Mouse (Mus musculus): ENCODE results near the gene Traf3ip1. TPM values are rescaled to one million over a fixed set of nuclear protein-coding genes. Genes with fewer than 3 reads are reported as not detected.

The Traf3ip1 gene
- total RNA-seq, 1 experiment from 2014 or later = 8.4 TPM

GRCm38 (mm10) chr1:91562977-91563590 is 68.6 kb downstream of the Traf3ip1 start:
- ATAC-seq (ENCODE audit: extremely low read depth, insufficient number of reproducible peaks, low FRiP score, poor library complexity, severe bottlenecking) = no peak

- no peak for ATAC-seq (ENCODE audit: extremely low read depth, insufficient number of reproducible peaks, low FRiP score, poor library complexity, severe bottlenecking)
These were observed 69.6 kb downstream of the Traf3ip1 start for GRCm38 (mm10) chr1:91564004-91564403.

GRCm38 (mm10) chr1:91564598-91564997 is 70.2 kb downstream of the Traf3ip1 start:
- no peak for ATAC-seq (ENCODE audit: extremely low read depth, insufficient number of reproducible peaks, low FRiP score, poor library complexity, severe bottlenecking)

- no peak for ATAC-seq (ENCODE audit: extremely low read depth, insufficient number of reproducible peaks, low FRiP score, poor library complexity, severe bottlenecking)
These were observed 72.8 kb downstream of the Traf3ip1 start for GRCm38 (mm10) chr1:91567269-91567668.

GRCm38 (mm10) chr1:91572458-91572857 is 78.0 kb downstream of the Traf3ip1 start:
- no peak for ATAC-seq (ENCODE audit: extremely low read depth, insufficient number of reproducible peaks, low FRiP score, poor library complexity, severe bottlenecking)

GRCm38 (mm10) chr1:91574208-91574607 is 79.8 kb downstream of the Traf3ip1 start:
- no peak for ATAC-seq (ENCODE audit: extremely low read depth, insufficient number of reproducible peaks, low FRiP score, poor library complexity, severe bottlenecking)

GRCm38 (mm10) chr1:91577883-91578517 is 83.6 kb downstream of the Traf3ip1 start:
- no peak for ATAC-seq (ENCODE audit: extremely low read depth, insufficient number of reproducible peaks, low FRiP score, poor library complexity, severe bottlenecking)

Other genes with a start within 250 kb of the Traf3ip1 start
- gene Ube2f, start 244.3 kb upstream of the Traf3ip1 start, total RNA-seq (2017) = 34.9 and 42.0 TPM in 2 replicates
- gene Scly, start 196.3 kb upstream of the Traf3ip1 start, total RNA-seq (2017) = 19.5 and 21.2 TPM in 2 replicates
- 0.12 TPM in 2 replicates for gene Espnl, start 172.6 kb upstream of the Traf3ip1 start, total RNA-seq (2017)
- 0.12 TPM in 1 of 2 replicates, not detected in the other for gene Klhl30, start 143.6 kb upstream of the Traf3ip1 start, total RNA-seq (2017)
- gene Erfe, start 128.2 kb upstream of the Traf3ip1 start, total RNA-seq (2017) = not detected in 2 replicates
- gene Ilkap, start 95.8 kb upstream of the Traf3ip1 start, total RNA-seq (2017) = 140 and 154 TPM in 2 replicates
- 19.1 and 25.7 TPM in 2 replicates for gene Hes6, start 80.6 kb upstream of the Traf3ip1 start, total RNA-seq (2017)
- gene Per2, start 35.3 kb upstream of the Traf3ip1 start, total RNA-seq (2017) = 6.5 and 15.8 TPM in 2 replicates
- 10.2 and 10.6 TPM in 2 replicates for gene Asb1, start 45.9 kb downstream of the Traf3ip1 start, total RNA-seq (2017)